Mouse (Mus musculus) spleen, adult 2 months (tissue): ENCODE data around the gene Rad54l2.

Experiments used
- CTCF ChIP-seq: fragments of 200-500 bp; IDR thresholded peaks from 2 replicates; pipeline ENCODE4 v1.5.1; 2011; ENCODE audit warnings: mild to moderate bottlenecking, inconsistent platforms; ENCODE audit not compliant: insufficient read depth, insufficient read length, insufficient replicate concordance; ENCODE audit errors: extremely low read depth
- POLR2A ChIP-seq: fragments of 200-500 bp; IDR thresholded peaks from 2 replicates; pipeline ENCODE4 v1.6.1; 2011; ENCODE audit warnings: low read depth, low read length, inconsistent platforms

DNA sequence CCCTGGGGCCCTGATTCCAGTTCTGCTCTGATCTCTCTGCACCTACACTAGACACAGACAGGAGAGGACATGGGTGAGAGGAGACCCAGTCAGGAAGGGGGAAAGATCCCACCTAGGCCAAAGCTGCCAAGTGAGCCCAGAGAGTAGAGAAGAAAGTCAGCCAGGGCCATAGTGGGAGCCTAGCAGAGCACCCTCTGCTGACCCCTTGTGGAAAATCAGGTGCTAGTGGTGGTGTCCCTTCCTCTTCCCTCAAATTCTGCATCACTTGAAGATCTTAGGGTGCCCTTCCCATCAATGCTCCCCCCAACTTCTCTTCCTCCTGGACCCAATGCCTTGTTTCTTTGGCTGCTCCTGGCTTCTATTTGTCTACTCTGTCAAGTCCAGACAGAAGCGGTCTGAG is 136.3 kb downstream of the Rad54l2 start:
- no peak for TF ChIP-seq POLR2A
- no peak for TF ChIP-seq CTCF
